Mouse (Mus musculus) brown adipose tissue, adult 24 weeks (tissue): ENCODE data around the gene 1700042G07Rik. TPM values are rescaled to one million over a fixed set of nuclear protein-coding genes. Genes with fewer than 3 reads are reported as not detected.

Source experiments
- H3K27ac ChIP-seq: fragments of 200-500 bp; replicated peaks from 2 replicates; pipeline ENCODE4 v1.5.1; 2012; ENCODE audit warnings: low read depth, mild to moderate bottlenecking, low read length
- H3K4me1 ChIP-seq: fragments of 200-500 bp; 2 replicates; pipeline ENCODE4 v1.6.1; 2012; ENCODE audit warnings: low read length, mixed read lengths; ENCODE audit not compliant: control insufficient read depth, insufficient read depth, insufficient read length
- H3K4me3 ChIP-seq: fragments of 200-500 bp; 2 replicates; pipeline ENCODE4 v1.5.1; 2012; ENCODE audit warnings: low read depth, mild to moderate bottlenecking, low read length, moderate library complexity; ENCODE audit not compliant: insufficient read depth
- polyA plus RNA-seq: library from polyadenylated mRNA; stranded (reverse); fragments of >200 nt; gene quantifications from 2 replicates; pipeline ENCODE4 v1.2.4, GENCODE M21; 2012; ENCODE audit not compliant: missing spikeins, insufficient read depth, insufficient read length

The 1700042G07Rik gene
- not detected in 2 replicates for polyA plus RNA-seq

GRCm38 (mm10) chr4:116173072-116173471 is at the start of gene 1700042G07Rik, which contains the start of gene Gm49337:
Gene 1700042G07Rik, plus strand, starts transcription at chr4:116173372.
Gene Gm49337, plus strand, starts transcription at chr4:116173384.
- no peak within 1 kb of the TSS for H3K4me3 ChIP-seq
- H3K4me1 ChIP-seq, result peaks cover 21% of the 10 kb centered on the region
- peak within 1 kb of the TSS; percentile 27; the same call in 1 of the 2 replicates for H3K27ac ChIP-seq

GRCm38 (mm10) chr4:116123602-116124519 is 49.3 kb upstream of the 1700042G07Rik start, which contains the start of the genes Rad54l and Pomgnt1:
Gene Rad54l, minus strand, starts transcription at chr4:116123690.
Gene Pomgnt1, plus strand, starts transcription at chr4:116123840.
- 0 out of 2 replicates have a peak within 1 kb of the TSS, but pooled peaks have one; percentile 6 for H3K27ac ChIP-seq
- peak within 1 kb of the TSS; percentile 73 for H3K4me3 ChIP-seq
- no peaks in the 10 kb centered on the region for H3K4me1 ChIP-seq

- Histone ChIP-seq H3K4me3 (no peak overlapping the region), H3K27ac (no peak overlapping the region), H3K4me1 (no peaks in the 10 kb centered on the region)
These were observed 47.3 kb upstream of the 1700042G07Rik start for GRCm38 (mm10) chr4:116125803-116126386.

GRCm38 (mm10) chr4:116127956-116128355 is 45.2 kb upstream of the 1700042G07Rik start:
- Histone ChIP-seq H3K4me1 (no peaks in the 10 kb centered on the region), H3K27ac (no peak overlapping the region), H3K4me3 (no peak overlapping the region)

GRCm38 (mm10) chr4:116133126-116133525 is 40.0 kb upstream of the 1700042G07Rik start:
- Histone ChIP-seq H3K4me3 (no peak overlapping the region), H3K4me1 (no peaks in the 10 kb centered on the region), H3K27ac (no peak overlapping the region)

GRCm38 (mm10) chr4:116134990-116135389 is 38.2 kb upstream of the 1700042G07Rik start:
- no peak overlapping the region for H3K4me3 ChIP-seq
- H3K4me1 ChIP-seq, result no peaks in the 10 kb centered on the region; the same call in 1 of the 2 replicates
- no peak overlapping the region for H3K27ac ChIP-seq

GRCm38 (mm10) chr4:116137421-116137996 is 35.7 kb upstream of the 1700042G07Rik start:
- peaks cover 6% of the 10 kb centered on the region for H3K4me1 ChIP-seq
- no peak overlapping the region for H3K27ac ChIP-seq
- no peak overlapping the region for H3K4me3 ChIP-seq

GRCm38 (mm10) chr4:116140801-116141574 is 32.2 kb upstream of the 1700042G07Rik start:
- no peak overlapping the region for H3K4me3 ChIP-seq
- H3K4me1 ChIP-seq, result peaks cover 6% of the 10 kb centered on the region
- peak overlapping the region; percentile 97 for H3K27ac ChIP-seq

- Histone ChIP-seq H3K27ac (peak overlapping the region; percentile 97), H3K4me3 (peak overlapping the region; percentile 30), H3K4me1 (peaks cover 6% of the 10 kb centered on the region)
These were observed 31.4 kb upstream of the 1700042G07Rik start for GRCm38 (mm10) chr4:116141736-116142135.

GRCm38 (mm10) chr4:116142269-116142668 is 30.9 kb upstream of the 1700042G07Rik start:
- H3K4me1 ChIP-seq, result peaks cover 6% of the 10 kb centered on the region
- peak overlapping the region; percentile 44 for H3K4me3 ChIP-seq
- peak overlapping the region; percentile 97 for H3K27ac ChIP-seq

GRCm38 (mm10) chr4:116143317-116143811 is 29.8 kb upstream of the 1700042G07Rik start:
- Histone ChIP-seq H3K4me3 (peak overlapping the region; percentile 96), H3K27ac (peak overlapping the region; percentile 83), H3K4me1 (peaks cover 6% of the 10 kb centered on the region)

GRCm38 (mm10) chr4:116143891-116144717 is 29.1 kb upstream of the 1700042G07Rik start:
- Histone ChIP-seq H3K4me1 (peaks cover 6% of the 10 kb centered on the region), H3K4me3 (peak overlapping the region; percentile 96), H3K27ac (peak overlapping the region; percentile 83)

- Histone ChIP-seq H3K4me3 (peak overlapping the region; percentile 84), H3K4me1 (peaks cover 5% of the 10 kb centered on the region; the same call in 1 of the 2 replicates), H3K27ac (peak overlapping the region; percentile 88)
These were observed 23.4 kb upstream of the 1700042G07Rik start for GRCm38 (mm10) chr4:116149812-116150155.
